Mouse (Mus musculus): Measurements from ENCODE around the gene Arhgef1. TPM values are rescaled to one million over a fixed set of nuclear protein-coding genes. Genes with fewer than 3 reads are reported as not detected.

Gene Arhgef1
- polyA plus RNA-seq, 1 experiment = 20.6 TPM

GRCm38 (mm10) chr7:24918763-24919323 is 16.1 kb downstream of the Arhgef1 start:
- Histone ChIP-seq H3K4me1 (ENCODE audit: control insufficient read depth) (no peaks in the 10 kb centered on the region), H3K9me3 (ENCODE audit: control insufficient read depth, low read length) (no peaks in the 10 kb centered on the region), H3K27me3 (ENCODE audit: control insufficient read depth) (no peaks in the 10 kb centered on the region), H3K4me3 (replicated peaks) (no peak overlapping the region), H3K36me3 (ENCODE audit: control insufficient read depth) (peaks cover 74% of the 10 kb centered on the region)
- TF ChIP-seq GATA1 (IDR thresholded peaks at IDR 0.05; ENCODE audit: low read length) (no peak), TAL1 (IDR thresholded peaks at IDR 0.05; ENCODE audit: low read length) (no peak)

- Histone ChIP-seq H3K36me3 (ENCODE audit: control insufficient read depth) (peaks cover 83% of the 10 kb centered on the region), H3K9me3 (ENCODE audit: control insufficient read depth, low read length) (no peaks in the 10 kb centered on the region), H3K4me3 (replicated peaks) (no peak overlapping the region), H3K27me3 (ENCODE audit: control insufficient read depth) (no peaks in the 10 kb centered on the region), H3K4me1 (ENCODE audit: control insufficient read depth) (no peaks in the 10 kb centered on the region)
- TF ChIP-seq GATA1 (IDR thresholded peaks at IDR 0.05; ENCODE audit: low read length) (no peak), TAL1 (IDR thresholded peaks at IDR 0.05; ENCODE audit: low read length) (no peak)
Measured at GRCm38 (mm10) chr7:24919728-24920127, 17.0 kb downstream of the Arhgef1 start.

- H3K36me3 ChIP-seq (ENCODE audit: control insufficient read depth) = peaks cover 21% of the 10 kb centered on the region
- H3K4me3 ChIP-seq (replicated peaks) = no peak overlapping the region
- H3K4me1 ChIP-seq (ENCODE audit: control insufficient read depth) = no peaks in the 10 kb centered on the region
- TF ChIP-seq TAL1 (IDR thresholded peaks at IDR 0.05; ENCODE audit: low read length) (no peak), GATA1 (IDR thresholded peaks at IDR 0.05; ENCODE audit: low read length) (no peak)
- no peaks in the 10 kb centered on the region for H3K9me3 ChIP-seq (ENCODE audit: control insufficient read depth, low read length)
- peaks cover 65% of the 10 kb centered on the region for H3K27me3 ChIP-seq (ENCODE audit: control insufficient read depth)
Measured at GRCm38 (mm10) chr7:24930475-24930874, 27.8 kb downstream of the Arhgef1 start.

- Histone ChIP-seq H3K27me3 (ENCODE audit: control insufficient read depth) (peaks cover 76% of the 10 kb centered on the region), H3K36me3 (ENCODE audit: control insufficient read depth) (peaks cover 11% of the 10 kb centered on the region), H3K9me3 (ENCODE audit: control insufficient read depth, low read length) (no peaks in the 10 kb centered on the region), H3K4me1 (ENCODE audit: control insufficient read depth) (no peaks in the 10 kb centered on the region), H3K4me3 (replicated peaks) (no peak overlapping the region)
- TF ChIP-seq GATA1 (IDR thresholded peaks at IDR 0.05; ENCODE audit: low read length) (no peak), TAL1 (IDR thresholded peaks at IDR 0.05; ENCODE audit: low read length) (no peak)
Measured at GRCm38 (mm10) chr7:24931651-24932050, 28.9 kb downstream of the Arhgef1 start.

GRCm38 (mm10) chr7:24943641-24944040 is 40.9 kb downstream of the Arhgef1 start:
- H3K27me3 ChIP-seq (ENCODE audit: control insufficient read depth) = peaks cover 94% of the 10 kb centered on the region
- H3K36me3 ChIP-seq (ENCODE audit: control insufficient read depth) = no peaks in the 10 kb centered on the region
- no peaks in the 10 kb centered on the region for H3K9me3 ChIP-seq (ENCODE audit: control insufficient read depth, low read length)
- no peak for TF ChIP-seq TAL1 (IDR thresholded peaks at IDR 0.05; ENCODE audit: low read length)
- TF ChIP-seq GATA1 (IDR thresholded peaks at IDR 0.05; ENCODE audit: low read length) = no peak
- H3K4me1 ChIP-seq (ENCODE audit: control insufficient read depth) = no peaks in the 10 kb centered on the region
- no peak overlapping the region for H3K4me3 ChIP-seq (replicated peaks)

DNA sequence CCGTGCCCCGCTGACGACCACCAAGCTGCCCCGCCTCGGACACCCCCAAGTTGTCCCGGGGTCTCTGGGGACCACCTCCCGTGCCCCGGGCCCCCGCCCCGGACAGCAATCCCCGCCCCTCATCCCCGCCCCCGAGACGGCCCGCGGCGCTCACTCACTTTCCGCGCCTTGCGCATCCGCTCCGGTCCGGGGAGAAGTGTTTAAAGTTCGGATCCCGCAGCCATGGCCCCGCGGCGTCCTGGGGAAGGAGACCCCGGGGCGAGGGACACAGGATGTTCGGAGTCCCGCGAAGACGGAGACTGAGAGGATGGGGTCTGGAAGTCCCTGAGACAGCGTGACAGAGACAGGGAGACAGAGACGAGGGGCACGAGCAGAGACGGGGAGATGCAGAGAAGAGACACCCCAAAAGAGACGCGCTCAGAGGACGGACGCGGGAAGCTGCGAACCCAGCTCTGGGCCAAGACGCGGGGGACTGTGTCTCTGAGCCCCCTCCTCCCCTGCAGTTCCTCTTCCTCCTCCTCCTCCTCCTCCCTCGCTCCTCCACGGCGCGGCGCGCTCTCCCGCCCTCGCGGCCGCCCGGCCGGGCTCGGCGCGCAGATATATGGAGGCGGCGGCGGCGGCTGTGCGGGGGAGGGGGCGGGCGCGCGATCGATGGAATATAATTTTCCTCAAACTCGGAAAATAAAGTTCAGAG is 41.7 kb downstream of the Arhgef1 start, which contains the start of gene Gm4881:
Gm4881 (minus strand) TSS at position 238 of the 694 bp plus-strand sequence.
- peaks cover 96% of the 10 kb centered on the region for H3K27me3 ChIP-seq (ENCODE audit: control insufficient read depth)
- H3K4me1 ChIP-seq (ENCODE audit: control insufficient read depth) = no peaks in the 10 kb centered on the region
- no peaks in the 10 kb centered on the region for H3K36me3 ChIP-seq (ENCODE audit: control insufficient read depth)
- H3K9me3 ChIP-seq (ENCODE audit: control insufficient read depth, low read length) = no peaks in the 10 kb centered on the region
- no peak for TF ChIP-seq TAL1 (IDR thresholded peaks at IDR 0.05; ENCODE audit: low read length)
- TF ChIP-seq GATA1 (IDR thresholded peaks at IDR 0.05; ENCODE audit: low read length) = no peak
- H3K4me3 ChIP-seq (replicated peaks) = no peak within 1 kb of the TSS

- TF ChIP-seq GATA1 (IDR thresholded peaks at IDR 0.05; ENCODE audit: low read length) (no peak), TAL1 (IDR thresholded peaks at IDR 0.05; ENCODE audit: low read length) (no peak)
- no peak overlapping the region for H3K4me3 ChIP-seq (replicated peaks)
- no peaks in the 10 kb centered on the region for H3K9me3 ChIP-seq (ENCODE audit: control insufficient read depth, low read length)
- no peaks in the 10 kb centered on the region for H3K4me1 ChIP-seq (ENCODE audit: control insufficient read depth)
- peaks cover 100% of the 10 kb centered on the region for H3K27me3 ChIP-seq (ENCODE audit: control insufficient read depth)
- H3K36me3 ChIP-seq (ENCODE audit: control insufficient read depth) = no peaks in the 10 kb centered on the region
Measured at GRCm38 (mm10) chr7:24947316-24948048, 44.8 kb downstream of the Arhgef1 start.

DNA sequence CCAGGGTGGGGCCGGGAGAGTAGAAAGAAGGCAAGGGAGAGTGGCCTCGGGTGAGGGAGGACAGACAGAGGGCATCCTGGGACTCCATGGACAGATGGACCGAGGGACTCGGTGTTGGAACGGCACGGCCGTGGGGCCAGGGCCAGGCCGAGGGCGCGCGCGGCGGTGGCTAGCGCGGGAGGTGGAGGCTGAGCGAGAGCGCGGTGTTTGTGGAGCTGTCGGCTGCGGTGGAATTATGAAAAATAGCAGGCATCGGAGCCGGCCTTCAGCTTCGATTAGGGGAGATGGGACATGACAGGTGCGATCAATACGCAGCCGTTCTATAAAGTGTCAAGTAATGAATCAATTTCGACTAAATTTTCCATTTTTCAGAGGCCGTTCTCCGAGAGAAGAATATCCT is 46.1 kb downstream of the Arhgef1 start:
- H3K36me3 ChIP-seq (ENCODE audit: control insufficient read depth) = no peaks in the 10 kb centered on the region
- no peak for TF ChIP-seq TAL1 (IDR thresholded peaks at IDR 0.05; ENCODE audit: low read length)
- TF ChIP-seq GATA1 (IDR thresholded peaks at IDR 0.05; ENCODE audit: low read length) = no peak
- H3K27me3 ChIP-seq (ENCODE audit: control insufficient read depth) = peaks cover 100% of the 10 kb centered on the region
- no peaks in the 10 kb centered on the region for H3K9me3 ChIP-seq (ENCODE audit: control insufficient read depth, low read length)
- no peak overlapping the region for H3K4me3 ChIP-seq (replicated peaks)
- no peaks in the 10 kb centered on the region for H3K4me1 ChIP-seq (ENCODE audit: control insufficient read depth)

GRCm38 (mm10) chr7:24949958-24950623 is 47.4 kb downstream of the Arhgef1 start:
- no peaks in the 10 kb centered on the region; the same call in 1 of the 2 replicates for H3K9me3 ChIP-seq (ENCODE audit: control insufficient read depth, low read length)
- TF ChIP-seq TAL1 (IDR thresholded peaks at IDR 0.05; ENCODE audit: low read length) = no peak
- no peak for TF ChIP-seq GATA1 (IDR thresholded peaks at IDR 0.05; ENCODE audit: low read length)
- H3K27me3 ChIP-seq (ENCODE audit: control insufficient read depth) = peaks cover 100% of the 10 kb centered on the region
- no peak overlapping the region for H3K4me3 ChIP-seq (replicated peaks)
- H3K4me1 ChIP-seq (ENCODE audit: control insufficient read depth) = no peaks in the 10 kb centered on the region
- H3K36me3 ChIP-seq (ENCODE audit: control insufficient read depth) = no peaks in the 10 kb centered on the region

Measured in erythroblast, embryonic 14.5 days (primary cell).